Mouse (Mus musculus): ENCODE data around the gene Acvr2b. TPM values are rescaled to one million over a fixed set of nuclear protein-coding genes. Genes with fewer than 3 reads are reported as not detected.

Gene Acvr2b
- total RNA-seq, 2 experiments from 2014 or later, result 5.8 to 6.5 TPM

GRCm38 (mm10) chr9:119465056-119465455, 63.1 kb downstream of the Acvr2b start:
- no peak for DNase-seq (ENCODE audit: low spot score)
- intact Hi-C loops (cut with DNase I), result loop anchor here (1.0 kb wide), 1 partner anchor 115 kb away; no protein-coding TSS in a partner anchor

GRCm38 (mm10) chr9:119465595-119465994, 63.7 kb downstream of the Acvr2b start:
- DNase-seq (ENCODE audit: low spot score), result no peak

GRCm38 (mm10) chr9:119469691-119470353, 67.9 kb downstream of the Acvr2b start:
- intact Hi-C loops (cut with DNase I), result loop anchor here (1.0 kb wide), 1 partner anchor 14 kb away; no protein-coding TSS in a partner anchor
- DNase-seq (ENCODE audit: low spot score), result peak; percentile 46

More at GRCm38 (mm10) chr9:119465595-119465994, 63.7 kb downstream of the Acvr2b start:
- intact Hi-C loops (cut with DNase I), result loop anchor here (1.0 kb wide), 1 partner anchor 115 kb away; no protein-coding TSS in a partner anchor

GRCm38 (mm10) chr9:119472412-119472918, 70.5 kb downstream of the Acvr2b start:
- DNase-seq (ENCODE audit: low spot score), result no peak
- intact Hi-C loops (cut with DNase I), result no loop called here

GRCm38 (mm10) chr9:119473011-119473410, 71.1 kb downstream of the Acvr2b start:
- DNase-seq (ENCODE audit: low spot score), result no peak
- intact Hi-C loops (cut with DNase I), result no loop called here

- DNase-seq (ENCODE audit: low spot score), result no peak
- intact Hi-C loops (cut with DNase I), result loop anchor here (2.0 kb wide), 1 partner anchor 41 kb away; no protein-coding TSS in a partner anchor
These were observed 71.8 kb downstream of the Acvr2b start for GRCm38 (mm10) chr9:119473608-119474164.

GRCm38 (mm10) chr9:119474717-119475611, 73.0 kb downstream of the Acvr2b start:
- no peak for DNase-seq (ENCODE audit: low spot score)
- intact Hi-C loops (cut with DNase I), result loop anchor here (2.0 kb wide), 1 partner anchor 40 kb away; no protein-coding TSS in a partner anchor

- intact Hi-C loops (cut with DNase I), result no loop called here
- no peak for DNase-seq (ENCODE audit: low spot score)
These were observed 75.8 kb downstream of the Acvr2b start for GRCm38 (mm10) chr9:119477754-119478153.

GRCm38 (mm10) chr9:119478345-119478744, 76.4 kb downstream of the Acvr2b start:
- DNase-seq (ENCODE audit: low spot score), result no peak

GRCm38 (mm10) chr9:119479297-119479696, 77.4 kb downstream of the Acvr2b start:
- intact Hi-C loops (cut with DNase I), result no loop called here
- DNase-seq (ENCODE audit: low spot score), result peak; percentile 57

More at GRCm38 (mm10) chr9:119478345-119478744, 76.4 kb downstream of the Acvr2b start:
- intact Hi-C loops (cut with DNase I), result no loop called here

- intact Hi-C loops (cut with DNase I), result no loop called here
- DNase-seq (ENCODE audit: low spot score), result no peak
These were observed 79.7 kb downstream of the Acvr2b start for GRCm38 (mm10) chr9:119481612-119482011.

GRCm38 (mm10) chr9:119483554-119484353, 81.8 kb downstream of the Acvr2b start:
- intact Hi-C loops (cut with DNase I), result loop anchor here (1.0 kb wide), 1 partner anchor 13 kb away; no protein-coding TSS in a partner anchor
- DNase-seq (ENCODE audit: low spot score), result peak; percentile 32

GRCm38 (mm10) chr9:119484420-119484819, 82.5 kb downstream of the Acvr2b start:
- DNase-seq (ENCODE audit: low spot score), result no peak
- intact Hi-C loops (cut with DNase I), result loop anchor here (1.0 kb wide), 1 partner anchor 14 kb away; no protein-coding TSS in a partner anchor

Other genes with a start within 250 kb of the Acvr2b start
- 1 to 10 TPM; 1.7 to 1.8 TPM for gene Acaa1b, start 245.0 kb upstream of the Acvr2b start, total RNA-seq (2021)
- gene Gm47289, start 243.0 kb upstream of the Acvr2b start, total RNA-seq (2021), result not detected
- gene Slc22a13, start 193.0 kb upstream of the Acvr2b start, total RNA-seq (2021), result not detected
- 10 to 100 TPM; 43.8 to 44.2 TPM for gene Oxsr1, start 79.7 kb upstream of the Acvr2b start, total RNA-seq (2021)
- 10 to 100 TPM; 83.0 to 88.6 TPM for gene Acaa1a, start 62.4 kb upstream of the Acvr2b start, total RNA-seq (2021)
- gene Myd88, start 60.7 kb upstream of the Acvr2b start, total RNA-seq (2021), result 10 to 100 TPM; 12.2 to 14.3 TPM
- under 1 TPM; 0.16 to 0.42 TPM for gene Xylb, start 44.7 kb upstream of the Acvr2b start, total RNA-seq (2021)
- under 1 TPM in 1 of 2 experiments, not detected in 1; 0.17 TPM for gene Slc22a14, start 36.6 kb upstream of the Acvr2b start, total RNA-seq (2021)
- gene Exog, start 42.8 kb downstream of the Acvr2b start, total RNA-seq (2021), result 1 to 10 TPM; 2.4 to 2.5 TPM
- 100 to 1,000 TPM; 141 to 144 TPM for gene Scn5a, start 176.9 kb downstream of the Acvr2b start, total RNA-seq (2021)